Mouse (Mus musculus) kidney, postnatal 0 days (tissue): ENCODE results near the gene Fbxo2. TPM values are rescaled to one million over a fixed set of nuclear protein-coding genes. Genes with fewer than 3 reads are reported as not detected.
"Not testable (repeated sequence)": the region's sequence is repeated elsewhere in the genome, so short reads cannot be mapped to it uniquely, and the experiment has no call there.

Experiments
- ATAC-seq: fragments of 200-750 bp; cut with Nextera tagmentation; replicated peaks from 2 replicates; pipeline ENCODE4 v1.8.0; 2017; ENCODE audit warnings: low read depth, moderate number of reproducible peaks, moderate TSS enrichment, moderate library complexity; ENCODE audit not compliant: low FRiP score
- DNase-seq: peaks from one replicate; pipeline ENCODE4 v3.0.0-alpha.2; 2016; ENCODE audit warnings: low spot score
- H3K27ac ChIP-seq: fragments of 300-500 bp; sonication (generic); 2 replicates; pipeline ENCODE4 v1.5.1; 2014; ENCODE audit warnings: mild to moderate bottlenecking
- H3K27me3 ChIP-seq: fragments of 300-500 bp; sonication (generic); 2 replicates; pipeline ENCODE4 v1.6.1; 2014; ENCODE audit warnings: low read length, mixed read lengths; ENCODE audit not compliant: insufficient read depth
- H3K36me3 ChIP-seq: fragments of 300-500 bp; sonication (generic); 2 replicates; pipeline ENCODE4 v1.6.1; 2014; ENCODE audit warnings: low read length, mixed read lengths; ENCODE audit not compliant: insufficient read depth
- H3K4me1 ChIP-seq: fragments of 300-500 bp; sonication (generic); replicated peaks from 2 replicates; pipeline ENCODE4 v1.6.1; 2014; ENCODE audit warnings: antibody characterized with exemption, low read length, mixed read lengths; ENCODE audit not compliant: insufficient read depth
- H3K4me2 ChIP-seq: fragments of 300-500 bp; sonication (generic); 2 replicates; pipeline ENCODE4 v1.6.1; 2014; ENCODE audit warnings: mild to moderate bottlenecking, low read length, moderate library complexity, mixed read lengths
- H3K4me3 ChIP-seq: fragments of 300-500 bp; sonication (generic); replicated peaks from 2 replicates; pipeline ENCODE4 v1.5.1; 2014; ENCODE audit warnings: low read depth, low read length
- H3K9ac ChIP-seq: fragments of 300-500 bp; sonication (generic); 2 replicates; pipeline ENCODE4 v1.6.1; 2014; ENCODE audit warnings: low read depth, low read length
- H3K9me3 ChIP-seq: fragments of 300-500 bp; sonication (generic); replicated peaks from 2 replicates; pipeline ENCODE4 v1.6.1; 2016; ENCODE audit warnings: low read length, inconsistent platforms, mixed read lengths
- CTCF ChIP-seq: IDR thresholded peaks from 2 replicates; pipeline ENCODE4 v1.5.1; 2016; ENCODE audit warnings: antibody characterized with exemption, low read depth, mild to moderate bottlenecking, moderate library complexity
- WGBS: fragments of 180-500 bp; shearing (Covaris S2); extraction: QIAGEN DNeasy Blood & Tissue Kit; methylation state at CpG from one replicate; pipeline ENCODE4 v1.1.7; 2014; 5-methylcytosine and 5-hydroxymethylcytosine counted together
- polyA plus RNA-seq: library from polyadenylated mRNA; unstranded; fragments of >200 nt; fragmentation: Nextera tagmentation; extraction: Ambion mirVana; gene quantifications from 2 replicates; pipeline ENCODE4 v1.2.1, GENCODE M21; 2015

The Fbxo2 gene
- polyA plus RNA-seq, 1 experiment from 2014 or later = 3.7 TPM

DNA sequence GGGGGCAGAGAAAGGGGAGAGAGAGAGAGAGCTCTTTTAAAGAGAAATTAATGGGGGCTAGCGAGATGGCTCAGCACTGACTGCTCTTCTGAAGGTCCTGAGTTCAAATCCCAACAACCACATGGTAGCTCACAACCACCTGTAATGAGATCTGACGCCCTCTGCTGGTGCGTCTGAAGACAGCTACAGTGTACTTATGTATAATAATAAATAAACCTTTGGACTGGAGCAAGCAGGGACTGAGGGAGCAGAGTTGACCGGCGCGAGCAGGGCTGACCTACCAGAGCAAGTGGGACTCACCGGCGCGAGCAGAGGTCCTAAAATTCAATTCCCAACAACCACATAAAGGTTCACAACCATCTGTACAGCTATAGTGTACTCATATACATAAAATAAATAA lies 40.8 kb upstream of the Fbxo2 start:
- H3K9ac ChIP-seq, H3K4me1 ChIP-seq, DNase-seq, H3K27ac ChIP-seq, ATAC-seq, H3K4me3 ChIP-seq, H3K27me3 ChIP-seq, H3K36me3 ChIP-seq, H3K4me2 ChIP-seq, H3K9me3 ChIP-seq: not testable (repeated sequence)
- TF ChIP-seq CTCF = peak; percentile 26; the same call in 1 of the 2 replicates
- 87% methylated on average over 9 of the region's 9 CpGs for WGBS

DNA sequence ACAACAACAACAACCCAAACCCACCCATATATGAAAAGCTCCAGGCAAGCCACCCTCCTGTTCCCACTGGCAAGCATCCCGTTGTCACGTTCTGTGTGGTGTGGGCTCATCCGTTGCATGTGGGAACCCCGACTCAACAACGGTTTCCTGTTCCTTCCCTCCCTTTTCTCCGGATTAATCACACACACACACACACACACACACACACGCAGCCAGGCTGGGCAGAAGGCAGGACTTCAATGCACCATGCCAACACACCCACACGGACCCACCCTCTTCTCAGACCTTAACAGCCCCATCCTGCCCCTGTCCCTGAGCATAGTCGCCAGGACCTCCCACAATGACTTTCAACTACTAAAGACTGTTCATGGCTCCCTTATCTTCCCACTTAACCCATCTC lies 39.9 kb upstream of the Fbxo2 start:
- DNase-seq (no peak), ATAC-seq (no peak)
- Histone ChIP-seq H3K9me3 (no peaks in the 10 kb centered on the region), H3K4me1 (no peaks in the 10 kb centered on the region; the same call in 1 of the 2 replicates), H3K9ac (no peak overlapping the region), H3K4me2 (no peak overlapping the region), H3K27me3 (no peaks in the 10 kb centered on the region), H3K4me3 (no peak overlapping the region), H3K36me3 (no peaks in the 10 kb centered on the region), H3K27ac (no peak overlapping the region)
- TF ChIP-seq CTCF = no peak
- 60% methylated on average over 9 of the region's 9 CpGs for WGBS

DNA sequence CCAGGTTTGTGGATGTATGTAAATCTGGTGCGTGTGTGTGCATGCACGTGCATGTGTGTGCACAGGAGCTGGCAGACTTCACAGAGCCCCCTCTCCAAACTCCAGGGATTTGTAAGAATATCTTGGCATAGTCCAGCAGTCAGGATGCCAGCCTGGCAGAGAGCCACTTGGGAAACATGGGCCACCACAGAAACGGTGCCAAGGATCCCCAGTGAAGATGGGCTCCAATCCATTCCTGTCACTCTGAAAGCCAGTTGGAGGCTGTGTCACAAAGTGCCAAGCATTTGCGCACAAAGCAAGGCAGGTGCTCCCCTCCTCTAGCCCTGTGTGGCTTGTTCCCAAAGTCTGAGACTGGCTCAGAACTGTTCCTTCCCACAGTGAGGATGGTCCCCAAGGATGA lies 39.1 kb upstream of the Fbxo2 start:
- no peaks in the 10 kb centered on the region for H3K27me3 ChIP-seq
- no peak overlapping the region for H3K4me3 ChIP-seq
- 82% methylated on average over 4 of the region's 4 CpGs for WGBS
- no peak overlapping the region for H3K9ac ChIP-seq
- no peak for TF ChIP-seq CTCF
- no peaks in the 10 kb centered on the region for H3K9me3 ChIP-seq
- DNase-seq (no peak), ATAC-seq (no peak)
- no peaks in the 10 kb centered on the region for H3K4me1 ChIP-seq
- H3K4me2 ChIP-seq = no peak overlapping the region
- H3K36me3 ChIP-seq = no peaks in the 10 kb centered on the region
- no peak overlapping the region for H3K27ac ChIP-seq

GRCm38 (mm10) chr4:148121982-148122693 lies 38.3 kb upstream of the Fbxo2 start:
- no peak for TF ChIP-seq CTCF
- ATAC-seq = peak; percentile 58

GRCm38 (mm10) chr4:148122694-148123066 lies 37.7 kb upstream of the Fbxo2 start:
- ATAC-seq (no peak), DNase-seq (no peak)
- no peak overlapping the region for H3K9ac ChIP-seq
- H3K4me2 ChIP-seq = no peak overlapping the region
- no peaks in the 10 kb centered on the region for H3K27me3 ChIP-seq
- H3K9me3 ChIP-seq = no peaks in the 10 kb centered on the region
- no peaks in the 10 kb centered on the region for H3K36me3 ChIP-seq
- no peak overlapping the region for H3K27ac ChIP-seq
- WGBS = 56% methylated on average over 3 of the region's 3 CpGs
- TF ChIP-seq CTCF = no peak
- no peak overlapping the region for H3K4me3 ChIP-seq
- no peaks in the 10 kb centered on the region for H3K4me1 ChIP-seq

More at GRCm38 (mm10) chr4:148121982-148122693, 38.3 kb upstream of the Fbxo2 start:
- Histone ChIP-seq H3K4me2 (no peak overlapping the region), H3K4me1 (no peaks in the 10 kb centered on the region), H3K4me3 (no peak overlapping the region), H3K27ac (no peak overlapping the region), H3K9me3 (no peaks in the 10 kb centered on the region), H3K36me3 (no peaks in the 10 kb centered on the region), H3K9ac (no peak overlapping the region), H3K27me3 (no peaks in the 10 kb centered on the region)
- peak; percentile 38 for DNase-seq
- 16% methylated on average over 6 of the region's 6 CpGs for WGBS

DNA sequence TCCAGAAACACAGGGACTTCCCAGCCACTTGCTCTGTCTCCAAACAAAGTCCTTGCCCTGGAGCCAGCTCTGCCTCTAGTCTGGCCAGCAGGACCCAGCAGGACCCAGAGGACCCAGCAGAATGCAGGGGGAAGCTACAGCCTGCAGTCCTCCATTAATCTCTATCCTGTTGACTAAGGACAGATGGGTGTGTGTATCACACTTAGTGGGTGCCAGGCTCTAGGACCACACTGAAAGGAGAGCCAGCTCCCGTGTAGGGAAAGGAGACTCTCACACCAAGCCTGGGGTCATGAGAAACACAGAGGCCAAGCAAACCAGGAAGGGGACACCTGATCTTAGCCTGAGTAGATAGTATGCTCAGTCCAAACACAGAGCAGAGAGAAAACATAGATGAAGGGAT lies 32.2 kb upstream of the Fbxo2 start:
- TF ChIP-seq CTCF = no peak
- no peak for ATAC-seq
- WGBS = 38% methylated on average over 1 of the region's 1 CpGs

More for the DNA sequence above, 32.2 kb upstream of the Fbxo2 start:
- H3K9ac ChIP-seq = no peak overlapping the region
- no peak overlapping the region for H3K4me2 ChIP-seq
- no peak for DNase-seq
- no peaks in the 10 kb centered on the region for H3K9me3 ChIP-seq
- no peak overlapping the region for H3K27ac ChIP-seq
- H3K4me3 ChIP-seq = no peak overlapping the region
- H3K36me3 ChIP-seq = no peaks in the 10 kb centered on the region
- H3K27me3 ChIP-seq = peaks cover 20% of the 10 kb centered on the region
- 0 out of 2 replicates have a peak, but pooled peaks cover 9% of the 10 kb centered on the region for H3K4me1 ChIP-seq
